Mouse (Mus musculus): ENCODE measurements around the gene Arl2bp. TPM values are rescaled to one million over a fixed set of nuclear protein-coding genes. Genes with fewer than 3 reads are reported as not detected.

Arl2bp gene
- total RNA-seq (2021): 10 to 100 TPM; 60.1 to 66.1 TPM
- long read RNA-seq, experiment 1, transcript Arl2bp-201 (6 exons, 2,063 nt): major isoform, 79 of 112 reads
- long read RNA-seq, experiment 1, partial matches to known transcripts: 30 of 112 reads
- long read RNA-seq, experiment 1, other reads (novel, unspliced or antisense): 1 of 112 reads
- long read RNA-seq, experiment 2, partial matches to known transcripts: 0 of 4 reads
- long read RNA-seq, experiment 2, other reads (novel, unspliced or antisense): 1 of 4 reads

DNA sequence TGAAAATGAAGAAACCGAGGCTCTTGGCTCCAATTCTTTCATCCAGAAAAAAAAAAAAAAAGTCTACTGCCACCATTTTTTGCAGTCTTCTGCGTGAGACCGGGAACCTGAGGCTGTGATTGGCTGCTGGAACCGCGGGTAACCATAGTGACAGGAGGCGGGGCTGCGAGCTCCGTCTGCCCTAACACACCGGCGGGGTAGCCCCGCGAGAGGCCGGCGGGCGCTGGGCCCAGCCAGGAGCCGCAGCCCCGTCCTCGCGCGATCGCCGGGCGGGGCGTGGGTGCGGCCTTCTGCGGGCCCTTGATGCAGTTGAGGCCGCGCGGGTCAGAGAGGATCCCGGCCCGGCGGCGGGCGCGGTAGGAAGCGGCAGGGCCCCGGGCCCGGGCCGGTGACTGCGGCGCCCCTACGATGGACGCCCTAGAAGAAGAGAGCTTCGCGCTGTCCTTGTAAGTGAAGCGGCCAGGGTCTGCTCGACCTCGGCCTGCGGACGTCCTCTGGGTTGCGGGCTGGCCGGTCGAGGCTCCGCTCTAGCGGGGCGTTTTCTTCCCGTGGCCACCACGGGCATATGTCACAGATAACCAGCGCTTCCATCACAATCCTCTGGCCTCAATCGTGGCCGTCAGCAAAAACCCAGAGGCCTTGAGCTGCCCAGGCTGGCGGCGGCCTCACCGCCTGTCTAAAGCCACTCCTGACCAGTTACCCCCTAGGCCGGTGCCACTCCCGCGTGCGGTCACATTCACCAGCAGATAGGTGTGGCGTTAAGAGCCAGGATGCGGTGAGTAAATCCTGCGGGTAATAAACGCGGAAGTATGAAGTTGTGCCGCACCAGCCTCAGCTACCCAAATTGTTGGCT, at the start of gene Arl2bp:
Gene Arl2bp, plus strand, starts transcription at position 145 of the 853 bp plus-strand sequence.
- DNase-seq: peak; percentile 97

DNA sequence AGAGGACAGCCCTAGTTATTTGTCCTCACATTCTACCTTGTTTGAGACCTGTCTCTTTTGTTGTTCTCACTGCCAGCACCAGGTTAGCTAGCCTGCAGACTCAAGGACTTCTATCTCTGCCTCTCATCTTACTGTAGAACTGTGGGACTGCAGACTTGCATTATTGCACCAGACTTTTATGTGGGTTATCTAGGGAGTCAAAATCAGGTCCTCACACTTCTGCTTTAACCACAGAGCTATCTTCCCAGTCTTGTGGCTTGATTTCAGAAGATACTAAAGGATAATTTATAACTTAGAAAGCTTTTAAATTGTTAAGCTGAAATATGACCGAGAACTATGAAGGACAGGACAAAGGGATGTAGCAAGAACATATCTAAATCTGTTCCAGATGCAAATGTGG, 41.5 kb upstream of the Arl2bp start:
- no peak for DNase-seq

DNA sequence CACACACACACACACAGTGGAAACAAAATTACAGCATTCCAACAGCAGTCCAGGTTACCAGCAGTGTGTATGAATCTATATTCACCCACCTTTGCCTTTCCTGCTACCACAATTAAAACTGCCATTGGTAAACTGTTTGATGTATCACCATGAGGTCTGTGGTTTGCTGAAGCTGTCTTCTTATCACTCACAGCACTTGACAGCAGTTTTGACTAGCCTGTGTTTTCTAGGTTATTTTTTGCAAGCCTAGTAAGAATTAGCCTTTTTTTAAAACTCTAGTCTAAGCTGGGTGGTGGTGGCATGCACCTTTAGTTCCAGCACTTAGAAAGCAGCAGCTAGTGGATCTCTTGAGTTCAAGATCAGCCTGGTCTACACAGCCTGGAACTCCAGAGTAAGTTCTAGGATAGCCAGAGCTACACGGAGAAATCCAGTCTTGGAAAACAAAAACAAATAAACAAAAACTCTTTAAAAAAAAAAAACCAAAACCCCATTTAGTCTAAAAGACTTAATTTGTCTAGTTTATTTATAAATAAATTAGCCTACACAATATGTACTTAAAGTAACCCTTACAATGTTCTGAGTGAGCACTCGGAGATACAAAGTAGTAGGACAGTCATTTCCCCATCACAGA, 32.7 kb upstream of the Arl2bp start:
- no peak for DNase-seq

DNA sequence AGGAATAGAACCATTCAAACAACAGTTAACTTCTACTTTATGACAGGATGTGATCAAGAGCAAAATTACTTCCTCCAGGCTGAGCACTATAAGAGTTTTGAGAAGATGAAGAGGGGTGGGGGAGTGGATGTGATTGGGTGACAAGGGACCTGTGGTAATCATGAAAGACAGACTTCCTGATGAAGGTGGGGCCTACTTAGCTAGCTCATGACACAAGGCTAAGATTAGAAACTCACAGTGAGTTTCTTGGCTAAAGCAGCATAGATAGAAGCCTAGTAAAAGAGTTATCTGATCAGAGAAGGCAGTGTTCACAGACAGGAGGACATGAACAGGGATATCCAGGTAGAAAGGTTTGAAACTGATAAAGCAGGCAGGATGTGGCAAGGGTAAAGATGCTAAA, 32.2 kb upstream of the Arl2bp start:
- DNase-seq: no peak

DNA sequence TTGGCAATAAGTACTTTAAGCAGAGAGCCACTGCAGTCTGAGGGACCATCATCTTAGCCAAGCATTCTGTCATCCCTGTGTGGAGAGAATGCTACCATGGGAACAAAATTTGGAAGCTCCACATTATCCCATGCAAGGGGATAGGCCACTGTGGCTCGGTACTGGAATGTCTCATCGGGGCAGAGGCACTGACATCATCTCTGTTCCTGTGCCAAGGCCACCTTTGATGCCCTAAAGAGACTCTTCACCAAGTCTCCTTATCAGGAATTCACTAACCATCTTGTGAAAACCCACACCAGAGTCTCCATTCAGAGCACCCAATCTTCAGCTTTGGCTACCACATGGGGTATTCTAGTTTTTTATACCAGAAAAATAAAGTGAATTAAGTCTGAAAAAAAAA, 25.2 kb upstream of the Arl2bp start:
- DNase-seq: peak; percentile 19

DNA sequence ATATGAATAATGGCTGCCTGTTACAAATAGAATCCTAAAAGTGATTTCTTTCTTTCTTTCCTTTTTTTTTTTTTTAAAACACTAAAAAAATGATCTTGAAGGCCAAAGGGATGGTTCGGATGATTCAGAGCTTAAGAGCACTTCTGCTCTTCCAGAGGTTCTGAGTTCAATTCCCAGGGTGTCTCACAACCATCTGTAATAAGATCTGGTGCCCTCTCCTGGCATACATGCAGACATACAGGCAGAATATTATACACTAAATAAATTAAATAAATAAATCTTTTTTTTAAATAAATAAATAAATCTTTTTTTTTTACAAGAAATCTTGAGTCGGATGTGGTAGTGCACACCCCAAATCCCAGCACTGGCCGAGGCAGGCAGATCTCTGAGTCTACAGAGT, 24.5 kb upstream of the Arl2bp start:
- DNase-seq: no peak

DNA sequence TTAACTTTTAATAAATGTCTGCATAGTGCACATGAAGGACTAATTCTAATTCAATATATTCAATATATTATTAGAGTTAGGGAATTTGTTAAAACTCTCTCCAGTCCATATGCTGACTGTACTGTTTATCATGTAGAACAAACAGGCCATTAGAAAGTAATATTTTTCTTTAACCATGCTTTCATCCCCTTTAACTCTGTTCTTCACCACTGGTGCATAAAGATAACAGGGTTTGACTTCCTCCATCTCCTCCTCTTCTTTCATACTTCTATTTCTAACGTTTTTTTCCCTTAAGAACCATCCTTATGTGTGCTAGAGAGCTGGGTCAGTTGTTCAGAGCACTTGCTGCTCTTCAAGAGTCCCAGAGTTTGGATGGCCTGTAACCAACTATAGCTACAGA, 21.2 kb upstream of the Arl2bp start:
- no peak for DNase-seq

DNA sequence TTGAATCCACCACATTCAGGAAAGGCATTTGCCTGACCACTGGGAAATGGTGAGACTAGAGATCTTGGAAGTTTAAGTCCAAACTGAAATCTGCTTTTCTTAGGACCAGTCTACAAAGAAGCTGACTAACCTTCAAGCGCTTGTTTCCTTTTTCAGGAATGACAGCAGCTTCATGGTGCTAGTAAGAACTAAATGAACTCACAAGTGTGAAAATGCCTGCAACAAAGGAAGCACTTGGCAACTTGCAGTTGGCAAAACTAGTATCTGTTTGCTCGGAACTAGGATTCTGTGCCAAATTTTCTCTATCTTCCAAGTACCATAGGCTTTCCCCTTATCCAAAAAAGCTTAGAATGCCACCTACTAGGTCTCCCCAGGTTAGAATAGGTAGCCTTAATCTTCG, 20.2 kb upstream of the Arl2bp start:
- DNase-seq: no peak

DNA sequence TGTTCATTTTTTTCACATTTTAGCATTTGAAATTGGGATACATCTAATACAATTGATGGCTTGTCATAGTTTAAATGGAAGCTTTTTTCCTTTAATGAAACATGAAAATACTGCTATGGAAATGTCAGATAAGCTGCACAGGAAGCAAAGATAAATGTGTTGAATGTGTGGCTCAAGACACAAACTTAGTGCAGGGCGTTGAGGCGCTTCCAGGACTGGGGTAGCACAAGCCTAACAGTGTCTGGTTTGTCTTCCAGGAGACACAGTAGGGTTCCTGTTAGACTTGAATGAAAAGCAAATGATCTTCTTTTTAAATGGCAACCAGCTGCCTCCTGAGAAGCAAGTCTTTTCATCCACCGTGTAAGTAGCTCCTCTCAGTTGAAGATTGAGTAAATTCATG, 16.9 kb upstream of the Arl2bp start:
- no peak for DNase-seq

DNA sequence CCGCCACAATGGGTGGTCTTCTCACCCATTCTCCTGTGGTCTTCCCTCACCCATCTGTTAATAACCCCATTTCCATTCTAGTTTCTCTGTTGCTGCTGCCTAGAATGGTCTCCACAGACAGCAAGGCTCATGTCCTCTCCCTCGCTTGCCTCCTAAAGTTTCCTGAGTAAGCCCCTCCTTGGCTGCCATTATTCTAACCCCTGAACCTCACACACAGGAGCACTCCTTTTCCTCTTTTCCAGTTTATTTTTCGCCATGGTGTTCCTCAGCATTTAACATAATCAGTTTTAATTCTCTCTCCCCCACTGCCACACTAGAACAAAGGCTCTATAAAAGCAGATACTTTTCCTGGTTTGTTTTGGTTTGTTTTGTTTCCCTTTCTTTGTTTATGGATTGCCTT, 13.4 kb upstream of the Arl2bp start:
- no peak for DNase-seq

DNA sequence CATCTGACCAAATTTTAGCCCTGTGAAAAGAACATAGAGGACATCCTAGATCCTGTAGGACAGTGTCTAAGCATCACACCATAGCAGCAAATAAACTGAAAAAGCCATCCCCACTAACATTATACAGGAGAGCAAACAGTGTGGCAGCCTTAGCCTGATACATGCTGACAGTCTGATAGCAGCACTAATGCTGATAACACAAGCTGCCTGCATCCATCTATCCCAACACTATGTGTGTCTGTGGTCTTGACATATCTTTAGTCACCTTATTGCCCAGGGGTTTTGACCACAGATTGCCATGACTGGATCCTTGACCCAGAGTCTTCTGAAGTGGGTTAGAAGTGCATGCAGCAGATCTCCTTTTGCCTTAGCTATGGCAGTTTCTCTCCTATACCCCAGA, 11.4 kb upstream of the Arl2bp start:
- DNase-seq: no peak

DNA sequence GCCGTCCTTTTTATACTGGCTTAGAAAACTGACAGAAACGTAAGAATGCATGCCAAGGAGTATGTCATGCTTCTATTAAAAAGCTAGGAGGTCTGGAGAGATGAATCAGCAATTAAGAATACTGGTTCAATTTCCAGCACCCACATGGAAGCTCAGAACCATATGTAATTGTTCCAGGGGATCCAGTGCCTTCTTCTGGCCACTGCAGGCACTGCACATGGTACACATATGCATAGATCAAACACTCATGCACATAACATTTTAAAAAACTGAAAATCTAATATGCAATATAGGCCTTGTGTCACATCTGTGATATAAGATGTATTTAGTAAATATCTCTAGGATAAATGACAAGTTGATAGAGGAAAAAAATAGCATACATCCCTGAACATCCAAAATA, 8.4 kb upstream of the Arl2bp start:
- DNase-seq: no peak

DNA sequence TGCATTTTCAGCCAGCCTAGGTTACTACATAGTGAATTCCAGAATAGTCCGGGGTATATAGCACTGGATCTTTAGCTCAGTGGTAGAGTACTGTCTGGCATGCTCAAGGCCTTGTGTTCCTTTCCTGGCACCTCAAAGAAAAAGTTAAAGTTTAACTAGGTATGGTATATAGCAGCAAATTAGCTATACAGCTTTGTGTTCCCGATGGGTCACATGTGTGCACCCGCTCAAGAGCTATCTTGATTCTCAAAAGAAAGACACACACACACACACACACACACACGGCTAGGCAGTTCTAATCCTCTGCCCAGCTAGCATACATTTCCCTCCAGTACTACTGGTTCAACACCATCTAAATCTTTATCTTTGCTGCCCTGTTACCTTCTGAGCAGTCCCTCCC, 6.0 kb upstream of the Arl2bp start:
- DNase-seq: no peak

DNA sequence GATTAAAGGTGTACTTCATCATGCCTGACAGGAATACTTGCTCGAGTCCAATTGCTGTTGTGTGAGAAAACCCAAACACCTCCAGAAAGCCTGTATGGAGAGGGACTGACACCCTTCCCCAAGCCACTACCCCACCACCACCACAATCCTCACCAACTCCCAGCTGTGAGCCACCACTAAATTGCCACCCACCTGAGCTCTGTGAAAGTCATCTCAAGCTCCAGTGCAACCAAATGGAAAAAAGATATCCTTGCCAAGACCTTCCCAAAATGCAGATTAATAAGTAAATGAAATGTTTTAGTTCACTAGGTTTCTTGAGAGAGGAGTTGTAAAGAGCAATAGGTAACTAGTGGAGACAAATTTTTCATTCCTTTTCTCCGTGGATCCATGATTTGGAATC, 1.7 kb upstream of the Arl2bp start:
- no peak for DNase-seq

DNA sequence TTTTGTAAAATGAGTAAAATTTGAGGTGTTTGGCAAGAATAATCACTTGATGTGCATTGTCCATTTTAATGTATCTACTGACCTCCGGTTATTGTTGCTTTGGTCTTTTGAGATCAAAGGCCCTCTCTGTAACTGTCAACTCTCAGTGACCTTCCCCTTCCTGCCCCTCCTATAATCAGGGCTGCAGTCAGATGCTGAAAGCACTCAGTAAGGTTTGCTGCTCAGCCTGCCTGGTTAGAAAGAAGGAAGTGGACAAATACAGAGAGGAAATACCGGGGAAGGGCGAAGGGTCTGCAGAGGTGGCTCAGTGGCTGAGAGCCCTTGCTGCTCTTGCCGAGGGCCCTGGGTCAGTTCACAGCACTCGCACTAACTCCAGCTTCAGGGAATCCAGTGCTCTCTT, 8.0 kb downstream of the Arl2bp start:
- DNase-seq: no peak

DNA sequence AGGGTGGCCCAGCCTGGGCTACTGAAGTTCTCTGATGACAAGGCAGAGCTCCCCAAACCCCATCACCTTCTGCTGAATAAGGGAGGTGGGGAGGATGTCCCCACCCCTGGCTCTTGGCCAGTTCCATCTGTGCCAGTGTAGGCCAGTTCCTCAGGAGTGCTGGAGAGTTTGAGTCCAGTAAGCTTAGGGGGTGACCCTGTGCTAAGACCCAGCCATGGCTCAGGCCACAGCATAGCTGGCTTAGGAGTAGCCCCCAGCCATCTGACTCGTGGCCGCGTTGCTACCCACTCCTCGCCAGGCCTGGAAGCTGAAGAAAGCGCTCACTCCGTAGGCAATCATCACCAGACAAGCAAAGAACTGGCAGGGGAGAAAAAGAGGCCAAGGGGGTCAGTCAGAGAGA, 9.5 kb downstream of the Arl2bp start:
- no peak for DNase-seq

DNA sequence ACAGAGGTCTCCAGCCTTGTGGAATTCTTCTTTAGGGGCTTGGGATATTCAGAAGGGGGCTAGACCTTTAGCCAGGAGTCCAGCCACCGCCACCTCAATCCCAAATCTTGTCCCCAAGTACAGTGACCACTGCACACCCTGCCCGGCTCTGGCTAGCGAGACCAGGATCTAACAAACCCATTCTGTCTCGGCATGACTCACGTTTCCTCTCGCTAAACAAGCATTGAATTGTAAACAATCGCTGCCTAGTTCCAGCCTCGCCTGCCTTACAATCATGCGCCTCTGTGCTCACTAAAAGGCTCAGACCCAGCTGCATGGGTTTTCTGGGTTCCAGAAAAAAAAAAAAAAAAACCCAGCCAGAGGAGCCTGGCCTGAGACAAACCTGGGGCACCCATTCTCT, 12.2 kb downstream of the Arl2bp start:
- DNase-seq: no peak

DNA sequence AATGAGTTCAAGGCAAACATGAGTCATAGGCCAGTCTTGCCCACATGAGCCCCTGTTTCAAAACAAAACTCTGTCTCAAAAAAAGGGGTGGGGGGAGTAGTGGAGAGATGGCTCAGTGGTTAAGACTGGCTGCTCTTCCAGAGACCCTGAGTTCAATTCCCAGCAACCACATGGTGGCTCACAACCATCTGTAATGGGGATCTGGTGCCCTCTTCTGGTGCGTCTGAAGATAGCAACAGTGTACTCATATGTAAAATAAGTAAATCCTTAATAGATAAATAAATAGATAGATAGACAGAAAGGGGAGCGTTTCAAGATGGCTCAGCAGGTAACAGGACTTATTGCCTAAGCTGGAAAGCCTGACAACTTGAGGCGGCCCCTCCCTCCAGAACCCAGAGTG, 14.0 kb downstream of the Arl2bp start:
- no peak for DNase-seq

DNA sequence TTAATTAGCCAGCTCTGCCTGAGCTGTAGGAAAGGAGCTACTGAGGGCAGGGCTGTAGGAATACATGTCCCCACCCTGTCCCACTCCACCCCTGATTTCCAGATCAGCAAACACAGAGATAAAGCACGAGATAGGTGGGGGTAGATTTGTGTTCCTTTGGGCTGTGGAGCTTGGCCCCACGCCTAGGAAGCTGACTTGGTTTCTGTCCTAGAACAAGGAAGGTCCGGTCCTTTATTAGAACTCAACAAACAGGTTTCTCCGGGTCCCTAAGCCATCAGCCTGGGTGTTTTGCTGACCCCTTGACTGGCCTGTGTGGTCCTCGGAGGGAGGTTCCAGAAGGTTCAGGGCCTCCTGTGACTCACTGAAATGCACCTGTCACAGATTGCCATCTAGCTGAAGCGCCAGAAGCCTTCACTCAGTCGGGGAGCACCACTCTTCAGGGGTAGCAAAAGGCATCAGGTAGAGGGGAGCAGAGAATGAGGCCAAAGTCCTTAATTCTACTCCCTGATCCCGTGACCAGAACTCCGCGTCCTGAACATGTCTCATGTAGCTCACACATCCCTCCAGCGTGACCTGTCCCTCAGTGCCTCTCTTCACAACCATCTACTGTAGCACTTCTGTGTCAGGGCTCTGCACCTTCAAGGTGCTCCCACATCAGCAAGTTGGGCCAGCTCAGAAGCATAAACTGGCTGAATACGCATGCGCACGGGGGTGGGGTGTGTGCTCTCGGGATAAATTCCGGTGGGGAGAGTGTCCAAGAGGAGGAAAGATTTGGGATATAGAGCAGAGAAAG, 16.5 kb downstream of the Arl2bp start:
- DNase-seq: no peak

DNA sequence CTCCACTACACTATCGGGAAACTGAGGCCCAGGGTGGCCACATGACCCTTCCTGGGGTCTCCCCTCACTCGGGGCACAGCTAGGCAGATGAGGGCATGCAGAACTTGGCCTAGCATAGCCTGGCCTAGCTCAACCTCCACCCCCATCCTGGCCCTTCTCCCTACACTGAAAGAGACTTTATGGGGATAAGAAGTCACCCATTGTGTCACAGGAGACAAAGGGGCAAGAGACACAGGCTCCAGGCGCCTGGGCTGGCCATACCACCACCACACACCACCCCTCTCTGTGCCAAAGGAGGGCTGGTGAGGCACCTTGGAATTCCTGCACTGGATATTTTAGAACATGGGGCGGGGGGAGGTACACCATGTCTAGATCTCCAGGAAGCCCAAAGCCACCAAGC, 17.9 kb downstream of the Arl2bp start:
- DNase-seq: no peak

DNA sequence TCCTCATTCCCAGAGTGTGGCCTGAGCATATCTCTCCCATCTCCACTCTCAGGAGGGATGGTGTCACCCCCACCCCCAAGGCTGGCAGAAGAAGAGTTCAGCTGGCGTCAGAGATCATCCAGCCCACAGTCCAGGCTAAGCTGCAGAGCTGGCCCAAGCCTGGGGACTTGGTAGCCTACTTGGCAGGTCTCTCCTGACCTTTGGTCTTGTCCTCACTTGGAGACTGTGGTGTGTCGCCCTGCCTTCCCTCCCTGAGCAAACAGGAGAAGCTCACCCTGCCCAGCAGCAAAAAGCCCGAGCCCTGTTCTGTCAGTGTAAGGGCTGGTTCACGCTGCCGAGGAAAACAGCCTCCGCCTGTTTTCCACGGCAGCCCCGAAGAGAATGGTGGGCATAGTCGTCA, 19.6 kb downstream of the Arl2bp start:
- DNase-seq: peak; percentile 71

DNA sequence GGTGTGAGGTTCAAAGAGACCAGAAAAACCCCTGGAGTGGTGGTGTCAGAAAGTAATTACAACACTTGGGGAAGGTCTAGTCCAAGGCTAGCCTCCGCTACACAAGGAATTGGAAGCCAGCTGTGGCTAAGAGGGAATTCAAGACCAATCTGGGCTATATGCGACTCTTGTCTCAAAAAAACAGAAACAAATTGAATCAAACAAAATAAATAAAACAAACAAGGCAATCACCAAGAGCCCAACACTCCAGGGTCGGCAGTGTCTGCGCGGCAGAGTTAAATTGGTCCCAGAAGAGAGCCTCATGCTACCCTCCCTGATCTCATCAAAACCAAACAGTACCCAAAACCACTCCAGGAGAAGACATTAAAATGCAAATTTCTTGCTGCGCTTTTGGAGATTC, 28.3 kb downstream of the Arl2bp start:
- no peak for DNase-seq

All from adrenal gland, postnatal 10 days (tissue).